Mouse (Mus musculus): Measurements from ENCODE around the gene Glyr1. TPM values are rescaled to one million over a fixed set of nuclear protein-coding genes. Genes with fewer than 3 reads are reported as not detected.

The Glyr1 gene
- total and polyA plus RNA-seq, 2 experiments, result 48.6 to 50.3 TPM

DNA sequence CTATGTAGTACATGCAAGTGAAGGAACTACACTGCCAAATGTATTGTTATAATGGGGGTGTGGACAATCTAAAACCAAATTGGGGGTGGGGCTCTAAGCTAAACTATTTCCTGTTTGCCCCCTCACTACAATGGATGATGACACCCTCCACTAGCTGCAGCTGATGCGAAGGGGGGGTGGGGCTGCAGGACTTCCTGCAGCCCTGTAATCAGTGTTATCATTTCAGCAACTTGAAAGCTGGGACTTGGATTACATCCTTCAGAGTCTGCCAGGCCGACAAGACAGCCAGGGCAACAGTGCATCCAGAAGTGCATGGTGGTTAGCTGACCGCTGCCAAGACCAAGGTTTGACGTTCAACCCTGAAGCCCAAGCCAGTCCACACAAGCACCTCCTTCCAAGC is 78.0 kb downstream of the Glyr1 start:
- 74% methylated on average over 4 of the region's 4 CpGs for WGBS
- Histone ChIP-seq H3K9ac (ENCODE audit: low read depth, low read length) (no peak overlapping the region), H3K36me3 (ENCODE audit: control insufficient read depth, insufficient read depth, low read length) (no peaks in the 10 kb centered on the region), H3K79me2 (ENCODE audit: control insufficient read depth, insufficient read depth, low read length) (no peaks in the 10 kb centered on the region), H3K4me3 (ENCODE audit: insufficient read depth, low read depth, low read length) (no peak overlapping the region), H3K27me3 (ENCODE audit: control insufficient read depth, insufficient read depth, low read length) (no peaks in the 10 kb centered on the region), H3K4me1 (ENCODE audit: control insufficient read depth, insufficient read depth, low read length) (no peaks in the 10 kb centered on the region), H3K27ac (replicated peaks; ENCODE audit: insufficient read depth, low read depth, low read length) (no peak overlapping the region)
- DNase-seq (ENCODE audit: extremely low read depth, low read depth, low spot score), result no peak
- TF ChIP-seq POLR2A (IDR thresholded peaks at IDR 0.05; ENCODE audit: extremely low read depth, insufficient read depth, low read length), result no peak
- no peak for TF ChIP-seq CTCF (IDR thresholded peaks at IDR 0.05; ENCODE audit: low read depth, low read length)

GRCm38 (mm10) chr16:4969055-4969843 is 80.4 kb downstream of the Glyr1 start:
- no peak overlapping the region for H3K27ac ChIP-seq (replicated peaks; ENCODE audit: insufficient read depth, low read depth, low read length)
- H3K27me3 ChIP-seq (ENCODE audit: control insufficient read depth, insufficient read depth, low read length), result no peaks in the 10 kb centered on the region
- H3K36me3 ChIP-seq (ENCODE audit: control insufficient read depth, insufficient read depth, low read length), result no peaks in the 10 kb centered on the region
- 86% methylated on average over 5 of the region's 5 CpGs for WGBS
- DNase-seq (ENCODE audit: extremely low read depth, low read depth, low spot score), result no peak
- no peak overlapping the region for H3K4me3 ChIP-seq (ENCODE audit: insufficient read depth, low read depth, low read length)
- no peaks in the 10 kb centered on the region for H3K79me2 ChIP-seq (ENCODE audit: control insufficient read depth, insufficient read depth, low read length)
- H3K4me1 ChIP-seq (ENCODE audit: control insufficient read depth, insufficient read depth, low read length), result peaks cover 3% of the 10 kb centered on the region; the same call in 1 of the 2 replicates
- no peak overlapping the region for H3K9ac ChIP-seq (ENCODE audit: low read depth, low read length)
- TF ChIP-seq POLR2A (IDR thresholded peaks at IDR 0.05; ENCODE audit: extremely low read depth, insufficient read depth, low read length) (no peak), CTCF (IDR thresholded peaks at IDR 0.05; ENCODE audit: low read depth, low read length) (no peak)

DNA sequence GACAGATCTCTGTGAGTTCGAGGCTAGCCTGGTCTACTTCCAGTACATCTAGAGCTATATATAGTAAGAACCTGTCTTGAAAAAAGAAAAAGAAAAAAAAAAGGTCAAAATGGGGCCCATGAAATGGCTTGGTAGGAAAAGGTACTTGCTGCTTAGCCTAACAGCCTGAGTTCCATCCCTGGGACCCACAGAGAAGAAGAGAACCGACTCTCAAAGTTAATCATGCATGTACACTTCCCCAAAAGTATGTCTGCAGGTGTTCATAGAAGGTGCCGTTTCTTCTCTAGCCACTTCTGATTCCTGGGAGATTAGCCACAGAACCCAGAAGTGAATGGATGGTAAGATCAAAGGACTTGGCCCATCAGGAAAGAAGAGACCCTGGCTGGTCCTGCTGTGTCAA is 81.2 kb downstream of the Glyr1 start:
- TF ChIP-seq POLR2A (IDR thresholded peaks at IDR 0.05; ENCODE audit: extremely low read depth, insufficient read depth, low read length) (no peak), CTCF (IDR thresholded peaks at IDR 0.05; ENCODE audit: low read depth, low read length) (no peak)
- DNase-seq (ENCODE audit: extremely low read depth, low read depth, low spot score), result no peak
- H3K4me3 ChIP-seq (ENCODE audit: insufficient read depth, low read depth, low read length), result no peak overlapping the region
- no peaks in the 10 kb centered on the region for H3K27me3 ChIP-seq (ENCODE audit: control insufficient read depth, insufficient read depth, low read length)
- WGBS, result 86% methylated on average over 3 of the region's 3 CpGs
- peaks cover 4% of the 10 kb centered on the region; the same call in 1 of the 2 replicates for H3K4me1 ChIP-seq (ENCODE audit: control insufficient read depth, insufficient read depth, low read length)
- peaks cover 4% of the 10 kb centered on the region; the same call in 1 of the 2 replicates for H3K79me2 ChIP-seq (ENCODE audit: control insufficient read depth, insufficient read depth, low read length)
- no peak overlapping the region for H3K9ac ChIP-seq (ENCODE audit: low read depth, low read length)
- no peak overlapping the region for H3K27ac ChIP-seq (replicated peaks; ENCODE audit: insufficient read depth, low read depth, low read length)
- H3K36me3 ChIP-seq (ENCODE audit: control insufficient read depth, insufficient read depth, low read length), result no peaks in the 10 kb centered on the region

GRCm38 (mm10) chr16:4965392-4966129 is 84.1 kb downstream of the Glyr1 start:
- WGBS, result 92% methylated on average over 8 of the region's 8 CpGs
- TF ChIP-seq POLR2A (IDR thresholded peaks at IDR 0.05; ENCODE audit: extremely low read depth, insufficient read depth, low read length), result no peak
- TF ChIP-seq CTCF (IDR thresholded peaks at IDR 0.05; ENCODE audit: low read depth, low read length), result no peak
- Histone ChIP-seq H3K36me3 (ENCODE audit: control insufficient read depth, insufficient read depth, low read length) (no peaks in the 10 kb centered on the region), H3K27ac (replicated peaks; ENCODE audit: insufficient read depth, low read depth, low read length) (no peak overlapping the region), H3K27me3 (ENCODE audit: control insufficient read depth, insufficient read depth, low read length) (no peaks in the 10 kb centered on the region), H3K79me2 (ENCODE audit: control insufficient read depth, insufficient read depth, low read length) (peaks cover 12% of the 10 kb centered on the region; the same call in 1 of the 2 replicates), H3K9ac (ENCODE audit: low read depth, low read length) (no peak overlapping the region), H3K4me3 (ENCODE audit: insufficient read depth, low read depth, low read length) (no peak overlapping the region), H3K4me1 (ENCODE audit: control insufficient read depth, insufficient read depth, low read length) (peaks cover 9% of the 10 kb centered on the region; the same call in 1 of the 2 replicates)
- DNase-seq (ENCODE audit: extremely low read depth, low read depth, low spot score), result no peak

DNA sequence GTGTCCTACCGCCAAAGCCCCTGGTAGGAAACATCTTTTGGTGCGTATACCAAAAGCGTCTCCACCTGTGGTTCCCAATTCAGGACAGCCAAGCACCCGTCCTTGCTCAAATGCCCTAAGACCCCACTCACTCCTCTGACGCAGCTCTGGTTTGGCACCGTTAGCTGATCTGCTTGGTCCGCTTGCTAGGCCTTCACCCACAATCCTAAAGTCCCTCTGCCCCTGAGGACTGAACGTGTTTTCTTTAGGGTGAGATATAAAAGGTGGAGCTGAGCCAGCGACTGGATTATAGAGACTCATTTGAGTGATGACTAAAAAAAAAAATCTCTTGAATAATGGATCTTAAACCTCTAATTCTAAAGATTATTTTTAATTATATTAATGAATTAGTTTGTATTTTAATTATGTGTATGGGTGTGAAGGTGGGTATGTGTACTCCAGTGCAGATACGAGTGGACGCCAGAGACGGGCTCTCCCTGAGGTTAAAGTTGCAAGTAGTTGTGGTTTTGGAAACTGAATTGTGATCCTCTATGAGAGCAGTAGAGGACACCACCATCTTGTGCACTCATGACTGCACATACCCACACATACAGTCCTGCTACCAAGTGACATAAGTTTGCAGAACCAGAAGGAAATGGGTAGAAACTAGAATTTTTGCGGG is 84.8 kb downstream of the Glyr1 start:
- H3K79me2 ChIP-seq (ENCODE audit: control insufficient read depth, insufficient read depth, low read length), result peaks cover 17% of the 10 kb centered on the region
- H3K27me3 ChIP-seq (ENCODE audit: control insufficient read depth, insufficient read depth, low read length), result no peaks in the 10 kb centered on the region
- H3K36me3 ChIP-seq (ENCODE audit: control insufficient read depth, insufficient read depth, low read length), result no peaks in the 10 kb centered on the region
- TF ChIP-seq CTCF (IDR thresholded peaks at IDR 0.05; ENCODE audit: low read depth, low read length) (no peak), POLR2A (IDR thresholded peaks at IDR 0.05; ENCODE audit: extremely low read depth, insufficient read depth, low read length) (no peak)
- peak overlapping the region; percentile 63 for H3K9ac ChIP-seq (ENCODE audit: low read depth, low read length)
- H3K4me3 ChIP-seq (ENCODE audit: insufficient read depth, low read depth, low read length), result peak overlapping the region; percentile 80
- H3K27ac ChIP-seq (replicated peaks; ENCODE audit: insufficient read depth, low read depth, low read length), result peak overlapping the region; percentile 37
- WGBS, result 24% methylated on average over 13 of the region's 13 CpGs
- H3K4me1 ChIP-seq (ENCODE audit: control insufficient read depth, insufficient read depth, low read length), result peaks cover 9% of the 10 kb centered on the region; the same call in 1 of the 2 replicates
- DNase-seq (ENCODE audit: extremely low read depth, low read depth, low spot score), result no peak

Other genes starting within 250 kb of the Glyr1 start
- not detected in 2 replicates for gene 4930562C15Rik, start 214.4 kb downstream of the Glyr1 start, total RNA-seq (2014; rRNA removed)
- not detected in 2 replicates for gene 4930562C15Rik, start 214.4 kb downstream of the Glyr1 start, polyA plus RNA-seq (2012; rRNA removed)
- 4.0 and 7.1 TPM in 2 replicates for gene Ubald1, start 169.5 kb downstream of the Glyr1 start, total RNA-seq (2014; rRNA removed)
- gene Ubald1, start 169.5 kb downstream of the Glyr1 start, polyA plus RNA-seq (2012; rRNA removed), result 13.6 and 15.5 TPM in 2 replicates
- gene Mgrn1, start 163.6 kb downstream of the Glyr1 start, total RNA-seq (2014; rRNA removed), result 28.2 and 42.8 TPM in 2 replicates
- gene Mgrn1, start 163.6 kb downstream of the Glyr1 start, polyA plus RNA-seq (2012; rRNA removed), result 59.0 and 71.0 TPM in 2 replicates
- 12.2 and 16.2 TPM in 2 replicates for gene Nudt16l1, start 111.1 kb downstream of the Glyr1 start, total RNA-seq (2014; rRNA removed)
- 53.5 and 57.0 TPM in 2 replicates for gene Nudt16l1, start 111.1 kb downstream of the Glyr1 start, polyA plus RNA-seq (2012; rRNA removed)
- gene Anks3, start 85.7 kb downstream of the Glyr1 start, total RNA-seq (2014; rRNA removed), result 11.3 and 14.2 TPM in 2 replicates
- gene Anks3, start 85.7 kb downstream of the Glyr1 start, polyA plus RNA-seq (2012; rRNA removed), result 16.8 and 22.3 TPM in 2 replicates
- not detected in 2 replicates for gene Sept12, start 52.0 kb downstream of the Glyr1 start, total RNA-seq (2014; rRNA removed)
- not detected in 2 replicates for gene Sept12, start 52.0 kb downstream of the Glyr1 start, polyA plus RNA-seq (2012; rRNA removed)
- gene Smim22, start 42.6 kb downstream of the Glyr1 start, total RNA-seq (2014; rRNA removed), result 3.6 and 14.6 TPM in 2 replicates
- gene Smim22, start 42.6 kb downstream of the Glyr1 start, polyA plus RNA-seq (2012; rRNA removed), result 13.9 and 35.5 TPM in 2 replicates
- 5.2 and 7.5 TPM in 2 replicates for gene Rogdi, start 36.3 kb downstream of the Glyr1 start, total RNA-seq (2014; rRNA removed)
- 29.9 and 53.7 TPM in 2 replicates for gene Rogdi, start 36.3 kb downstream of the Glyr1 start, polyA plus RNA-seq (2012; rRNA removed)
- 11.5 and 15.6 TPM in 2 replicates for gene Ubn1, start 194 bp upstream of the Glyr1 start, total RNA-seq (2014; rRNA removed)
- gene Ubn1, start 194 bp upstream of the Glyr1 start, polyA plus RNA-seq (2012; rRNA removed), result 12.1 and 15.6 TPM in 2 replicates
- gene Ppl, start 82.6 kb upstream of the Glyr1 start, total RNA-seq (2014; rRNA removed), result 9.4 and 10.2 TPM in 2 replicates
- 3.3 and 3.6 TPM in 2 replicates for gene Ppl, start 82.6 kb upstream of the Glyr1 start, polyA plus RNA-seq (2012; rRNA removed)
- 0.09 and 0.13 TPM in 2 replicates for gene Sec14l5, start 97.2 kb upstream of the Glyr1 start, total RNA-seq (2014; rRNA removed)
- gene Sec14l5, start 97.2 kb upstream of the Glyr1 start, polyA plus RNA-seq (2012; rRNA removed), result 0.01 and 0.02 TPM in 2 replicates
- 10.0 and 13.4 TPM in 2 replicates for gene Nagpa, start 154.1 kb upstream of the Glyr1 start, total RNA-seq (2014; rRNA removed)
- gene Nagpa, start 154.1 kb upstream of the Glyr1 start, polyA plus RNA-seq (2012; rRNA removed), result 22.1 and 24.0 TPM in 2 replicates
- gene AU021092, start 172.4 kb upstream of the Glyr1 start, total RNA-seq (2014; rRNA removed), result 1.7 and 2.7 TPM in 2 replicates
- gene AU021092, start 172.4 kb upstream of the Glyr1 start, polyA plus RNA-seq (2012; rRNA removed), result 2.4 and 2.7 TPM in 2 replicates
- 24.7 and 30.3 TPM in 2 replicates for gene Alg1, start 183.8 kb upstream of the Glyr1 start, total RNA-seq (2014; rRNA removed)
- 43.6 and 46.1 TPM in 2 replicates for gene Alg1, start 183.8 kb upstream of the Glyr1 start, polyA plus RNA-seq (2012; rRNA removed)
- 7.2 and 9.0 TPM in 2 replicates for gene Eef2kmt, start 206.1 kb upstream of the Glyr1 start, total RNA-seq (2014; rRNA removed)
- 17.3 and 22.4 TPM in 2 replicates for gene Eef2kmt, start 206.1 kb upstream of the Glyr1 start, polyA plus RNA-seq (2012; rRNA removed)